In the genomic region with DNA sequence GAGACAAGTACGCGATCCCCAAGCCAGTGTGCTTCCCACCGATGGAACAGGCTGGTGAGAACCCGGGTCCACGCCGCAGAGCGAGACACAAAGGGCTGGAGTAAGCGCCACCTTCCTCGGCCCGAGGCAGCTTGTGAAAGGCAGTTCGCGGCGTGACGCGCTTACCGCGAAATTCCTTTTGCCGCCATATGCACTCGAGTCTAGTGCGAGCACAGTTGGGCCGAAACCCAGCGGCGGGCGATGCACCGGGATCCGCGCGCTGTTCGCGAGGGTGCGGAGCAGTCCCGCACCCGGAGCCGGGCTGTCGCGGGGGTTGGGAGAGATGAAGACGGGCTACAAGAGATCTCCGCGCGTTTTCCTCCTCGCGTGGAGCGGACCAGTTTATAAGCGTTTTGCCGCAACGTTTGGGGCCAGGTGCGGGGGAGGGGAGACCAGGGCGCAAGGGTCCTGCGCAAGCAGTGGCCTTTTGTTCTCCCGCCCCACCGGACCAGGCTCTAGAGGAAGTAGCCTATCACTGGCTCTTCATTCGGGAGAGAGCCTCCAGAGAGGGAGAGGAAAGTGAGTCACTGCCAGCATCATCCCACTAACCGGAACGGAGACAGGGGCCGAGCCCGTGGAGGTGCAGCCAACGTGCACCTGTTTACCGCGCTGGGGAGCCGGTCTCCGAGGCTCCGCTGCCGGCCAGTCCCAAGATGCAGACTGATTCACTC, we compare ENCODE assay signal across 7 mouse cellular contexts. TPM values are rescaled to one million over a fixed set of nuclear protein-coding genes. Genes with fewer than 3 reads are reported as not detected.
DNase-seq lines count a peak whose midpoint lies in the region; ATAC-seq lines count a peak whose summit lies in the region.

No protein-coding gene starts in this region.

- 0 out of 2 replicates have a peak, but pooled peaks cover 8% of the 10 kb centered on the region for H3K4me1 ChIP-seq in intestine, embryonic 15.5 days (replicated peaks)
- H3K4me1 ChIP-seq in limb, embryonic 12.5 days (replicated peaks): peaks cover 25% of the 10 kb centered on the region
- peaks cover 25% of the 10 kb centered on the region for H3K4me1 ChIP-seq in midbrain, embryonic 12.5 days

- H3K9me3 ChIP-seq in intestine, embryonic 15.5 days: no peaks in the 10 kb centered on the region
- no peaks in the 10 kb centered on the region for H3K9me3 ChIP-seq in limb, embryonic 12.5 days
- peaks cover 2% of the 10 kb centered on the region; the same call in 1 of the 2 replicates for H3K9me3 ChIP-seq in midbrain, embryonic 12.5 days

- H3K36me3 ChIP-seq in intestine, embryonic 15.5 days: no peaks in the 10 kb centered on the region
- H3K36me3 ChIP-seq in limb, embryonic 12.5 days: peaks cover 27% of the 10 kb centered on the region
- peaks cover 24% of the 10 kb centered on the region for H3K36me3 ChIP-seq in midbrain, embryonic 12.5 days

- peak overlapping the region; percentile 96 for H3K4me2 ChIP-seq in intestine, embryonic 15.5 days (replicated peaks)
- H3K4me2 ChIP-seq in limb, embryonic 12.5 days: peak overlapping the region; percentile 81
- peak overlapping the region; percentile 66 for H3K4me2 ChIP-seq in midbrain, embryonic 12.5 days (replicated peaks)

- peak; percentile 56 for ATAC-seq in intestine, embryonic 15.5 days
- peak; percentile 56; the same call in 1 of the 2 replicates for ATAC-seq in limb, embryonic 12.5 days (ENCODE audit: insufficient number of reproducible peaks, insufficient read depth, low FRiP score, low TSS enrichment, low read depth)
- ATAC-seq in midbrain, embryonic 12.5 days (ENCODE audit: low FRiP score, low read depth): peak; percentile 78

- peak; percentile 39 to 52 for DNase-seq in adrenal gland, adult 18-20 months (ENCODE audit: low spot score in 2 of 2)
- DNase-seq in cerebellum, postnatal 25 days: peak; percentile 84 to 86
- peak; percentile 41 to 52 for DNase-seq in frontal cortex, postnatal 25 days (ENCODE audit: low spot score in 2 of 2)
- DNase-seq in right cerebral cortex, postnatal 4 days: peak; percentile 70

- peak overlapping the region; percentile 77 for H3K9ac ChIP-seq in intestine, embryonic 15.5 days
- H3K9ac ChIP-seq in limb, embryonic 12.5 days (replicated peaks): peak overlapping the region; percentile 98
- peak overlapping the region; percentile 99 for H3K9ac ChIP-seq in midbrain, embryonic 12.5 days (replicated peaks)

- no peaks in the 10 kb centered on the region for H3K27me3 ChIP-seq in intestine, embryonic 15.5 days (replicated peaks)
- no peaks in the 10 kb centered on the region for H3K27me3 ChIP-seq in limb, embryonic 12.5 days
- no peaks in the 10 kb centered on the region for H3K27me3 ChIP-seq in midbrain, embryonic 12.5 days

- peak overlapping the region; percentile 82 for H3K4me3 ChIP-seq in intestine, embryonic 15.5 days (replicated peaks)
- peak overlapping the region; percentile 86 for H3K4me3 ChIP-seq in limb, embryonic 12.5 days (replicated peaks)
- H3K4me3 ChIP-seq in midbrain, embryonic 12.5 days: peak overlapping the region; percentile 91

- peak overlapping the region; percentile 98 for H3K27ac ChIP-seq in intestine, embryonic 15.5 days
- peak overlapping the region; percentile 99 for H3K27ac ChIP-seq in limb, embryonic 12.5 days
- peak overlapping the region; percentile 100 for H3K27ac ChIP-seq in midbrain, embryonic 12.5 days (replicated peaks)

- WGBS in intestine, embryonic 15.5 days: under 1% methylated on average over 63 of the region's 63 CpGs
- under 1% methylated on average over 63 of the region's 63 CpGs for WGBS in limb, embryonic 12.5 days
- under 1% methylated on average over 62 of the region's 63 CpGs for WGBS in midbrain, embryonic 12.5 days

RNA-seq across cellular contexts. Expression of gene Slc38a1, which starts 1.4 kb away (rescaled TPM):
- total RNA-seq in adrenal gland, adult 18-20 months (2021): 10 to 100 TPM; 23.6 to 28.5 TPM
- polyA plus RNA-seq in intestine, embryonic 15.5 days (2015; fragmentation: Nextera tagmentation; extraction: Ambion mirVana): 113 and 119 TPM in 2 replicates
- polyA plus RNA-seq in limb, embryonic 12.5 days (2016; fragmentation: Nextera tagmentation; extraction: Ambion mirVana): 121 and 152 TPM in 2 replicates
- polyA plus RNA-seq in midbrain, embryonic 12.5 days (2016; fragmentation: Nextera tagmentation; extraction: Ambion mirVana): 149 and 150 TPM in 2 replicates

RNA-seq across cellular contexts. Expression of gene Slc38a2, which starts 58.3 kb away (rescaled TPM):
- total RNA-seq in adrenal gland, adult 18-20 months (2021): 100 to 1,000 TPM; 103 to 210 TPM
- polyA plus RNA-seq in intestine, embryonic 15.5 days (2015; fragmentation: Nextera tagmentation; extraction: Ambion mirVana): 83.8 and 95.3 TPM in 2 replicates
- 210 and 217 TPM in 2 replicates for polyA plus RNA-seq in limb, embryonic 12.5 days (2016; fragmentation: Nextera tagmentation; extraction: Ambion mirVana)
- polyA plus RNA-seq in midbrain, embryonic 12.5 days (2016; fragmentation: Nextera tagmentation; extraction: Ambion mirVana): 190 and 201 TPM in 2 replicates

Comparison
In these comparisons a context has a peak if more than half of its experiments do, and no peak if none do; other contexts are left out.
1. Peak in every context shown above with its lines: DNase-seq, ATAC-seq, H3K4me3 ChIP-seq and H3K27ac ChIP-seq.